Mouse (Mus musculus) kidney, adult 2 months (tissue): ENCODE measurements around the gene Blnk. TPM values are rescaled to one million over a fixed set of nuclear protein-coding genes. Genes with fewer than 3 reads are reported as not detected.
A peak's percentile ranks its signal among the peaks of the same experiment; 100 is the strongest.

ENCODE experiments used
- DNase-seq: peaks from one replicate; pipeline ENCODE4 v3.0.0; 2021
- H3K27ac ChIP-seq: fragments of 200-500 bp; 2 replicates; pipeline ENCODE4 v1.5.1; 2012; ENCODE audit warnings: low read depth, low read length, control low read depth, inconsistent platforms; ENCODE audit not compliant: insufficient read depth
- H3K27me3 ChIP-seq: fragments of 200-500 bp; replicated peaks from 2 replicates; pipeline ENCODE4 v1.6.1; 2012; ENCODE audit warnings: mild to moderate bottlenecking, moderate library complexity, low read length, inconsistent platforms; ENCODE audit not compliant: control insufficient read depth, insufficient read depth
- H3K36me3 ChIP-seq: fragments of 200-500 bp; 2 replicates; pipeline ENCODE4 v1.6.1; 2012; ENCODE audit warnings: mild to moderate bottlenecking, moderate library complexity, low read length, inconsistent platforms; ENCODE audit not compliant: control insufficient read depth, insufficient read depth
- H3K4me1 ChIP-seq: fragments of 200-500 bp; 2 replicates; pipeline ENCODE4 v1.6.1; 2011; ENCODE audit warnings: low read length; ENCODE audit not compliant: control insufficient read depth, insufficient read depth
- H3K4me3 ChIP-seq: fragments of 200-500 bp; 2 replicates; pipeline ENCODE4 v1.5.1; 2011; ENCODE audit warnings: mild to moderate bottlenecking, low read depth, low read length, control low read depth; ENCODE audit not compliant: insufficient read depth
- CTCF ChIP-seq: fragments of 200-500 bp; conservative IDR thresholded peaks from 2 replicates; pipeline ENCODE4 v1.5.1; 2011; ENCODE audit warnings: low read depth, mild to moderate bottlenecking, control low read depth, low read length, moderate library complexity, mixed read lengths; ENCODE audit not compliant: insufficient read depth, insufficient read length
- POLR2A ChIP-seq: fragments of 200-500 bp; IDR thresholded peaks from one replicate; pipeline ENCODE4 v1.6.1; 2011; ENCODE audit warnings: low read depth, low read length, control low read depth
- WGBS: fragments of 180-500 bp; shearing (Covaris S2); methylation state at CpG from one replicate; pipeline ENCODE4 v1.1.7; 2018; 5-methylcytosine and 5-hydroxymethylcytosine counted together
- polyA plus RNA-seq: library from polyadenylated mRNA; depleted of rRNA; stranded (reverse); fragments of >200 nt; gene quantifications from 2 replicates; pipeline ENCODE4 v1.2.3, GENCODE M21; 2012; rRNA removed

The Blnk gene
- 13.1 and 16.5 TPM in 2 replicates for polyA plus RNA-seq

DNA sequence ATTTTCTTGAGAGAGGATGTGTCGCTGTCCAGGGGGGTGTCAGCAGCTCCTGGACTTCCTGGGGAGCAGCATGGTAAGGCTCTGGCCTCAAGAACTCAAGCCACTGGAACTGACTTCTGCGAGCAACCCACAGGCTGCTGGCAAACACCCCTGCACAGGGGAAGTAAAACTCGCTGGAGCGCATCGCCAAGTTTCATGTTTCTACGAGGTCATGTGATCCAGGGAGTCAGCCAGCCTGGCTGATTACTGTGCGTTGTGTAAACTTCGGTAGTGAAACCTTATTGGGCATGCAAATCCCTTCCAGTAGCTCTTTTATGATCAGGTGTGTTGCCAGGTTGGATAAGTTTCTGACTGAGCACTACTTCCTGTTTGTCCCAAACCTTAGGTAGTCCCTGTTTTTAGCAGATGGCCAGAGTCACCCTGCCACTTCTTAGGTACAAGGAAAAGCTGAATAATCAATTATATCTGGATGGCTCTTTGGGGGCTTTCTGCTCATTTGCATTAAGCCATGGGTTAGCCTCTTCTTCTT is at the start of gene Blnk:
TSS of gene Blnk (minus strand) at position 479 of the 529 bp plus-strand sequence.
- TF ChIP-seq POLR2A: peak; percentile 34
- TF ChIP-seq CTCF: no peak
- H3K4me3 ChIP-seq: peak within 1 kb of the TSS; percentile 41
- no peaks in the 10 kb centered on the region for H3K27me3 ChIP-seq
- peak within 1 kb of the TSS; percentile 90 for H3K27ac ChIP-seq
- no peaks in the 10 kb centered on the region for H3K36me3 ChIP-seq
- peak; percentile 94 for DNase-seq
- peaks cover 15% of the 10 kb centered on the region; the same call in 1 of the 2 replicates for H3K4me1 ChIP-seq
- WGBS: 9% methylated on average over 8 of the region's 8 CpGs

DNA sequence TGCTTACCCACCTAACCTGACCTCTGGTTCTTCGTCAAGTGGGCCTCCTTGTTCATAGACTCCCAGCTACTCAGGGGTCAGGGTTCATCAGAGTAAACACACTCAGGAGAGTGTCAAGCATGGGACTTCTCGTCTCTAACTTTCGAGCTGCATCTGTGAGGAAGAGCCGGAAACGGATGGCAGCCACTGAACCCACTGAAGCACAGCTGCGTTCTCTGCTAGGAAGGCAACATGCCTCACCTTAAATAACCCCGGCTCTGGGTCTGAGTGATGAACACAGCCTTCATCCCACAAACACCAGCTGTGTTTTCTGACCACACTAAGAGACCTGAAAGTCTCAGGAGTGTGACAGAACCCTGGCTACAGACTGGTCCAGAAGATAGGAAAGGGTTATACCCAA is 44.8 kb upstream of the Blnk start:
- Histone ChIP-seq H3K27ac (no peak overlapping the region), H3K4me1 (no peaks in the 10 kb centered on the region), H3K4me3 (no peak overlapping the region), H3K27me3 (no peaks in the 10 kb centered on the region), H3K36me3 (no peaks in the 10 kb centered on the region)
- TF ChIP-seq POLR2A (no peak), CTCF (no peak)
- WGBS: 51% methylated on average over 7 of the region's 7 CpGs
- DNase-seq: no peak

DNA sequence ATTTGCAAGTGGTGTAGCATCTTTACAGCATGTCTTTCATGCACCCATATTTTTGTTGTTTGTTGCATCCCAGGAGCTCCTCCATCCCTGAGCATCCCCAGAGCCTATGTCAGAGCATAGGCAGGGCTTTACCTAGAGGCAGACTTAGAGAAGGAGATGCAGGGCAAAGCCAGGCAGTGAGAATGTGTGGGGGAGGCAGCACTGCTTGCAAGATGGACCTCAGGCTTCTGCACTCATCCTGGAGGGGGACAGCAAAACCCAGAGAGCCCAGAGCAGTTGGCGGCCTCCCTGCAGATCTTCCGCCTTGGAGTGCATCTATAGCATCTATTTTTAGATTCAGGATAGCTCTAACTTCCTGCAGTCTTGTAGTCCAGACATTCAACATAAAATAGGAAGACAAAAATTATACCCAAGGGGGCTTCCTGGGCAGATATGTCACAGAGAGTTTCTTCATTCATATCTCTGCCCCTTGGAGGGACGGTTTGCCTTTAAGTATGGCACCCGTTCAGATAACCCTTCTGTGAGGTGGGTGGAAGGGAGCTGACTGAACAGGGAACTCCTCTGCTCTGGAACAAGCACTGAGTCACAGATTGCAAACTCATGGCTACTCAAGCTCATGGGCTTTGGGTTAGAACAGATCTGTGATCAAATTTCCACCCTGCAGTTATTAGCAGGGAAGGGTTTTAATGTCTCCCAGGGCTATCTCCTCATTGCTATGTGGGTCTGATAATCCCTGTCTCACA is 41.6 kb upstream of the Blnk start:
- H3K4me3 ChIP-seq: no peak overlapping the region
- no peak overlapping the region for H3K27ac ChIP-seq
- H3K27me3 ChIP-seq: no peaks in the 10 kb centered on the region
- TF ChIP-seq POLR2A (no peak), CTCF (no peak)
- H3K4me1 ChIP-seq: no peaks in the 10 kb centered on the region
- 66% methylated on average over 4 of the region's 4 CpGs for WGBS
- no peaks in the 10 kb centered on the region for H3K36me3 ChIP-seq
- DNase-seq: no peak

DNA sequence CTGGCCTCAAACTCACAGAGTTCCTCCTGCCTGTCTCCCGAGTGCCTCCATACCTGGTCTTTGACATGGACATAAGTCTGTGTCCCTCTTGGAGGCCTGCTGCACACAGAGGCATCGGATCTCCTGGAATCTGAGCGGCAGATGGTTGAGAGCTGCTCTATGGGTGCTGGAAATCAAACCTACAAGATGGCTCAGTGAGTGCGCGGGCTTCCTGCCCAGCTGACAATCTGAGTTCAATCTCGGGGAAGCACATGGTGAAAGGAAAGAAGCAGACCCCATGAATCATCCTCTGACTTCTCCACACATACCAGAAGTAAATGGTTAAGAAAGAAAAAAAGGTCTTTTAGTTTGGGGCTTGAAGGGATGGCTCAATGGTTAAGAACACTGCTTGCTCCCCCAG is 37.5 kb upstream of the Blnk start:
- H3K27me3 ChIP-seq: no peaks in the 10 kb centered on the region
- no peak for DNase-seq
- WGBS: 61% methylated on average over 6 of the region's 6 CpGs
- H3K4me3 ChIP-seq: no peak overlapping the region
- no peak overlapping the region for H3K27ac ChIP-seq
- no peak for TF ChIP-seq POLR2A
- no peaks in the 10 kb centered on the region for H3K36me3 ChIP-seq
- H3K4me1 ChIP-seq: no peaks in the 10 kb centered on the region

DNA sequence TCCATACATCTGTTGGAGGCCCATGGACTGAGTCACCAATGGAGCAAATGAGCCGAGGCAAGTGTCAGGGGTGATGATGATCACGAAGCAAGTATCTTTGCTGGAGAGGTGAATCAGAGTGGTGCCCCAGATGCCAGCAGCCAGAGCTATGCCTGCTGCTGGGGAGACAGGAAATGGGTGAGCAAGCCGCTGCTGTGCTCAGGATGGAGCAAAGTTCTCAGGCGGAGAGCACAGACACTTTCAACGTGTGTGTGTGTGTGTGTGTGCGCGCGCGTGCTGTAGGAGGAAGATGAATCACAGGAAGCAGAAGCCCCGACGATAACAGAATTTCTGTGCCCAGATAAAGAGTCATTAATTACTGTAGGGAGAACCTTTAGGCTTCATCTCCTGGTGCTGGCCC is 36.7 kb upstream of the Blnk start:
- peak; percentile 21 for DNase-seq
- 58% methylated on average over 11 of the region's 11 CpGs for WGBS
- Histone ChIP-seq H3K36me3 (no peaks in the 10 kb centered on the region), H3K4me1 (no peaks in the 10 kb centered on the region), H3K4me3 (no peak overlapping the region), H3K27ac (no peak overlapping the region), H3K27me3 (no peaks in the 10 kb centered on the region)
- no peak for TF ChIP-seq CTCF
- TF ChIP-seq POLR2A: no peak

DNA sequence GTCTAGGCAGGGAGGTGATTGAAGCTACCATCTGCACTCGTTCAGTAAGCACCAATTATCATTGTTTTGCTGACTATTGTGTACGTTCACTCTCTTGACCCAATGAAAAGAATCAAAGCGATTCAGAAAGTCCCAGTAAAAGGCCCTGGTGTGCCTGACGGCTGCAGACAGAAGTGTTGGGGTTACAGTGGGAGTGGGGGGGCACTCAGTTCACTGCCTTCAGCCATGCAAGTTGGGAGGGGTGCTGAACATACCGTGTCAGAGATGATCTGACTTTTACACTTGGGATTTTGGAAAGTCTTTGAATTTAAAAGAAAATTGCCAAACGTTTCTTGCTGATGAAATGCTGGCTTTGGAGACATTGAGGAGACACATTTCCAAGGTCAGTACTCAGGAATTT is 35.8 kb upstream of the Blnk start:
- Histone ChIP-seq H3K4me3 (no peak overlapping the region), H3K27ac (no peak overlapping the region), H3K4me1 (no peaks in the 10 kb centered on the region), H3K36me3 (no peaks in the 10 kb centered on the region), H3K27me3 (no peaks in the 10 kb centered on the region)
- TF ChIP-seq POLR2A (no peak), CTCF (no peak)
- DNase-seq: no peak
- 82% methylated on average over 6 of the region's 6 CpGs for WGBS

DNA sequence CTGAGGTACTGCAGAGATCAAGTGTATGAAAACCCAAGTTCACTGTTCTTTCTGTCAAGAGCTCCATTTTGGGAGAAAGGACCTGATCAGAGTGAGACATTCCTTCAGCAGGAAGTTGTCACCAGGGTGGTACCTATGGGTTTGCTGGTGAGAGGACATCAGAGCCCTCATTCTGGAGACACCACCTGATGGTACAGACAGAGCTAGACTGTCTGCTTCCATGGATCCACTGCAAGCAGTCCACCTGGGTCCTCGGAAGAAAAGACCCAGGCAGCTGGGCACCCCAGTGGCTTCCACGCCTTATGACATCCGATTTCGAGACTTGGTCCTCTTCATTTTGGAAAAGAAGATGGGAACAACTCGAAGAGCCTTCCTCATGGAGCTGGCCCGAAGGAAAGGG is 34.9 kb upstream of the Blnk start, which contains the start of gene Dntt:
TSS of gene Dntt (plus strand) at position 57 of the 400 bp plus-strand sequence.
- WGBS: 90% methylated on average over 6 of the region's 6 CpGs
- no peak for DNase-seq
- no peak within 1 kb of the TSS for H3K4me3 ChIP-seq

More for the DNA sequence above, 34.9 kb upstream of the Blnk start, which contains the start of gene Dntt:
- TF ChIP-seq POLR2A: no peak
- no peak for TF ChIP-seq CTCF
- H3K4me1 ChIP-seq: no peaks in the 10 kb centered on the region
- no peak within 1 kb of the TSS for H3K27ac ChIP-seq
- no peaks in the 10 kb centered on the region for H3K36me3 ChIP-seq
- H3K27me3 ChIP-seq: no peaks in the 10 kb centered on the region
